Mouse (Mus musculus): Measurements from ENCODE around the gene Esrrg. TPM values are rescaled to one million over a fixed set of nuclear protein-coding genes. Genes with fewer than 3 reads are reported as not detected.

Esrrg gene
- 22.4 and 38.9 TPM in 2 replicates for polyA plus RNA-seq (2016; fragmentation: Nextera tagmentation; extraction: Ambion mirVana)

GRCm38 (mm10) chr1:187608261-187608921, at the start of gene Esrrg:
TSS of gene Esrrg (plus strand) at chr1:187608791.
- Histone ChIP-seq H3K36me3 (no peaks in the 10 kb centered on the region), H3K9me3 (no peaks in the 10 kb centered on the region), H3K4me3 (peak within 1 kb of the TSS; percentile 70), H3K27me3 (ENCODE audit: insufficient read depth, poor library complexity, severe bottlenecking) (peaks cover 77% of the 10 kb centered on the region), H3K4me1 (peaks cover 83% of the 10 kb centered on the region), H3K27ac (peak within 1 kb of the TSS; percentile 90)
- WGBS = 2% methylated on average over 21 of the region's 21 CpGs
- DNase-seq (ENCODE audit: low spot score) = no peak

- no peaks in the 10 kb centered on the region for H3K27me3 ChIP-seq (ENCODE audit: insufficient read depth, poor library complexity, severe bottlenecking)
- DNase-seq (ENCODE audit: low spot score) = no peak
- H3K36me3 ChIP-seq = no peaks in the 10 kb centered on the region
- no peak overlapping the region for H3K27ac ChIP-seq
- no peaks in the 10 kb centered on the region for H3K4me1 ChIP-seq
- H3K4me3 ChIP-seq = no peak overlapping the region
- no peaks in the 10 kb centered on the region for H3K9me3 ChIP-seq
Observed at GRCm38 (mm10) chr1:187583982-187584381, 24.6 kb upstream of the Esrrg start.

GRCm38 (mm10) chr1:187586541-187587075, 22.0 kb upstream of the Esrrg start:
- Histone ChIP-seq H3K9me3 (no peaks in the 10 kb centered on the region), H3K27me3 (ENCODE audit: insufficient read depth, poor library complexity, severe bottlenecking) (no peaks in the 10 kb centered on the region), H3K4me1 (no peaks in the 10 kb centered on the region), H3K27ac (no peak overlapping the region), H3K36me3 (no peaks in the 10 kb centered on the region), H3K4me3 (no peak overlapping the region)
- 84% methylated on average over 8 of the region's 8 CpGs for WGBS
- DNase-seq (ENCODE audit: low spot score) = no peak

- H3K4me1 ChIP-seq = peaks cover 40% of the 10 kb centered on the region
- peaks cover 48% of the 10 kb centered on the region for H3K27me3 ChIP-seq (ENCODE audit: insufficient read depth, poor library complexity, severe bottlenecking)
- H3K9me3 ChIP-seq = peaks cover 3% of the 10 kb centered on the region
- H3K27ac ChIP-seq = no peak overlapping the region
- 41% methylated on average over 2 of the region's 2 CpGs for WGBS
- H3K36me3 ChIP-seq = no peaks in the 10 kb centered on the region
- H3K4me3 ChIP-seq = no peak overlapping the region
- no peak for DNase-seq (ENCODE audit: low spot score)
Observed at GRCm38 (mm10) chr1:187602942-187603341, 5.6 kb upstream of the Esrrg start.

- Histone ChIP-seq H3K9me3 (peaks cover 3% of the 10 kb centered on the region), H3K36me3 (no peaks in the 10 kb centered on the region), H3K27me3 (ENCODE audit: insufficient read depth, poor library complexity, severe bottlenecking) (peaks cover 55% of the 10 kb centered on the region), H3K4me1 (peaks cover 51% of the 10 kb centered on the region), H3K27ac (peak overlapping the region; percentile 22; the same call in 1 of the 2 replicates), H3K4me3 (peak overlapping the region; percentile 42)
- DNase-seq (ENCODE audit: low spot score) = no peak
- 5% methylated on average over 11 of the region's 11 CpGs for WGBS
Observed at GRCm38 (mm10) chr1:187604063-187604484, 4.5 kb upstream of the Esrrg start.

GRCm38 (mm10) chr1:187604691-187605310, 3.8 kb upstream of the Esrrg start:
- Histone ChIP-seq H3K27me3 (ENCODE audit: insufficient read depth, poor library complexity, severe bottlenecking) (peaks cover 62% of the 10 kb centered on the region), H3K9me3 (peaks cover 3% of the 10 kb centered on the region), H3K36me3 (no peaks in the 10 kb centered on the region), H3K27ac (0 out of 2 replicates have a peak overlapping the region, but pooled peaks have one; percentile 32), H3K4me1 (peaks cover 58% of the 10 kb centered on the region), H3K4me3 (peak overlapping the region; percentile 49)
- 10% methylated on average over 24 of the region's 24 CpGs for WGBS
- no peak for DNase-seq (ENCODE audit: low spot score)

- H3K9me3 ChIP-seq = peaks cover 3% of the 10 kb centered on the region
- H3K36me3 ChIP-seq = no peaks in the 10 kb centered on the region
- WGBS = 4% methylated on average over 32 of the region's 32 CpGs
- H3K27ac ChIP-seq = 0 out of 2 replicates have a peak overlapping the region, but pooled peaks have one; percentile 32
- H3K4me3 ChIP-seq = peak overlapping the region; percentile 49
- peaks cover 71% of the 10 kb centered on the region for H3K27me3 ChIP-seq (ENCODE audit: insufficient read depth, poor library complexity, severe bottlenecking)
- H3K4me1 ChIP-seq = peaks cover 67% of the 10 kb centered on the region
- DNase-seq (ENCODE audit: low spot score) = no peak
Observed at GRCm38 (mm10) chr1:187605391-187606270, 3.0 kb upstream of the Esrrg start.

GRCm38 (mm10) chr1:187606271-187607040, 2.1 kb upstream of the Esrrg start:
- H3K9me3 ChIP-seq = no peaks in the 10 kb centered on the region
- peaks cover 79% of the 10 kb centered on the region for H3K27me3 ChIP-seq (ENCODE audit: insufficient read depth, poor library complexity, severe bottlenecking)
- no peaks in the 10 kb centered on the region for H3K36me3 ChIP-seq
- no peak for DNase-seq (ENCODE audit: low spot score)
- 4% methylated on average over 23 of the region's 23 CpGs for WGBS
- peak overlapping the region; percentile 70 for H3K4me3 ChIP-seq
- H3K4me1 ChIP-seq = peaks cover 75% of the 10 kb centered on the region
- H3K27ac ChIP-seq = peak overlapping the region; percentile 62; the same call in 1 of the 2 replicates

- 2% methylated on average over 47 of the region's 47 CpGs for WGBS
- Histone ChIP-seq H3K9me3 (no peaks in the 10 kb centered on the region), H3K36me3 (no peaks in the 10 kb centered on the region), H3K27ac (peak overlapping the region; percentile 62; the same call in 1 of the 2 replicates), H3K4me3 (peak overlapping the region; percentile 70), H3K4me1 (peaks cover 83% of the 10 kb centered on the region), H3K27me3 (ENCODE audit: insufficient read depth, poor library complexity, severe bottlenecking) (peaks cover 80% of the 10 kb centered on the region)
- no peak for DNase-seq (ENCODE audit: low spot score)
Observed at GRCm38 (mm10) chr1:187607065-187608047, 1.2 kb upstream of the Esrrg start.

GRCm38 (mm10) chr1:187609021-187609852, 646 bp downstream of the Esrrg start:
- H3K4me1 ChIP-seq = peaks cover 78% of the 10 kb centered on the region
- DNase-seq (ENCODE audit: low spot score) = no peak
- under 1% methylated on average over 71 of the region's 72 CpGs for WGBS
- H3K27ac ChIP-seq = peak overlapping the region; percentile 90
- peaks cover 69% of the 10 kb centered on the region for H3K27me3 ChIP-seq (ENCODE audit: insufficient read depth, poor library complexity, severe bottlenecking)
- H3K9me3 ChIP-seq = no peaks in the 10 kb centered on the region
- H3K4me3 ChIP-seq = peak overlapping the region; percentile 70
- H3K36me3 ChIP-seq = no peaks in the 10 kb centered on the region
